Mouse (Mus musculus): ENCODE data around the gene Rrp36. TPM values are rescaled to one million over a fixed set of nuclear protein-coding genes. Genes with fewer than 3 reads are reported as not detected.

The Rrp36 gene
- polyA plus RNA-seq, 1 experiment from 2014 or later, result 53.0 TPM

- H3K27me3 ChIP-seq, result no peaks in the 10 kb centered on the region
- ATAC-seq (ENCODE audit: low FRiP score, low read depth), result peak; percentile 75
- peaks cover 5% of the 10 kb centered on the region; the same call in 1 of the 2 replicates for H3K36me3 ChIP-seq
- H3K27ac ChIP-seq (replicated peaks), result peak overlapping the region; percentile 94
- H3K9ac ChIP-seq, result peak overlapping the region; percentile 90
- WGBS, result 4% methylated on average over 40 of the region's 41 CpGs
- H3K4me1 ChIP-seq (replicated peaks), result peaks cover 44% of the 10 kb centered on the region
- H3K4me3 ChIP-seq, result peak overlapping the region; percentile 98
- no peaks in the 10 kb centered on the region for H3K9me3 ChIP-seq
- H3K4me2 ChIP-seq, result peak overlapping the region; percentile 91
These were observed 30.1 kb upstream of the Rrp36 start for GRCm38 (mm10) chr17:46703971-46704886.

DNA sequence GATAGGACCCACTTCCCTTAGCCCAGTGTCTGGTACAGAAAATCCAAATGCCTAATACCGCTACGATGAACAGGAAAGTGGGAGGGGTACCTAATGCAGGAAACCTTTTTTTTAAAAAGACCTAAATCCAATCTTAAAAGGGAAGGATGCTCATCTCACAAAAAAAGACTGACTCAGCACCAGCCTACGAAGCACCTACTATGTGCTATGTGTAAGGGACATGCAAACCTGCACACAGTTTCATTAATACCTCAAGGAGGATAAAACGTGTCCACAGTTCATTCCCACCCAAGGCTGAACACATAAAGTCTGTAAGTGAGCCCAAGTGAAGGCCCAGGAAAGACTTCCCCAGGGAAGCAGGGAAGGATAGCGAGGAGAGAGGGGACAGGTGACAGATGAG lies 28.4 kb upstream of the Rrp36 start:
- peaks cover 9% of the 10 kb centered on the region for H3K36me3 ChIP-seq
- H3K9ac ChIP-seq, result no peak overlapping the region
- 82% methylated on average over 5 of the region's 5 CpGs for WGBS
- no peaks in the 10 kb centered on the region for H3K9me3 ChIP-seq
- H3K4me2 ChIP-seq, result peak overlapping the region; percentile 91; the same call in 1 of the 2 replicates
- H3K4me1 ChIP-seq (replicated peaks), result peaks cover 44% of the 10 kb centered on the region
- H3K27me3 ChIP-seq, result no peaks in the 10 kb centered on the region
- no peak overlapping the region for H3K4me3 ChIP-seq
- no peak overlapping the region for H3K27ac ChIP-seq (replicated peaks)
- no peak for ATAC-seq (ENCODE audit: low FRiP score, low read depth)

- no peak overlapping the region for H3K9ac ChIP-seq
- no peak overlapping the region for H3K27ac ChIP-seq (replicated peaks)
- H3K4me1 ChIP-seq (replicated peaks), result peaks cover 44% of the 10 kb centered on the region
- H3K4me2 ChIP-seq, result 0 out of 2 replicates have a peak overlapping the region, but pooled peaks have one; percentile 7
- no peaks in the 10 kb centered on the region for H3K9me3 ChIP-seq
- H3K27me3 ChIP-seq, result no peaks in the 10 kb centered on the region
- 87% methylated on average over 12 of the region's 12 CpGs for WGBS
- ATAC-seq (ENCODE audit: low FRiP score, low read depth), result no peak
- H3K4me3 ChIP-seq, result no peak overlapping the region
- H3K36me3 ChIP-seq, result peaks cover 9% of the 10 kb centered on the region
These were observed 27.9 kb upstream of the Rrp36 start for GRCm38 (mm10) chr17:46702100-46702499.

DNA sequence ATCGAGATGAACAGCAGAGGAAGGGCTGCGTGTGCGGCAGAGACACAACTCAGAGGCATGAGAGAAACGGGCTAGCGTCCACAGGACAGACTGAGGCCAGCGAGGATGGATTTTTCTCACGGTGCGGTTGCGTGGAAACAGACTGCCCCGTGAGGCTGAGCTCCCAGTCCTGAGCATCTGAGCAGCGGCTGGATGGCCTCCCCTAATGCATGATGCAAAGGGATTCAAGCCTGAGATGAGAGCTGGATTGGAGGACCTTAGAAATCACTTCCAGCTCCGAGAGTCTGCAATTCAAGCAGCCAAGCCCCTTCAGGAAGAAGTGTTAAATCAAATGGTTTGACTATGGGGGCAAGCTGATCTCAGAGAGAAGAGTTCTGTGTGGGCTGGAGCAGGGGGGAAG lies 27.3 kb upstream of the Rrp36 start:
- 69% methylated on average over 12 of the region's 12 CpGs for WGBS
- Histone ChIP-seq H3K4me2 (peak overlapping the region; percentile 1; the same call in 1 of the 2 replicates), H3K27ac (replicated peaks) (peak overlapping the region; percentile 7; the same call in 1 of the 2 replicates), H3K4me1 (replicated peaks) (peaks cover 44% of the 10 kb centered on the region), H3K27me3 (no peaks in the 10 kb centered on the region), H3K9me3 (no peaks in the 10 kb centered on the region), H3K4me3 (no peak overlapping the region), H3K9ac (no peak overlapping the region), H3K36me3 (peaks cover 9% of the 10 kb centered on the region)
- ATAC-seq (ENCODE audit: low FRiP score, low read depth), result no peak

DNA sequence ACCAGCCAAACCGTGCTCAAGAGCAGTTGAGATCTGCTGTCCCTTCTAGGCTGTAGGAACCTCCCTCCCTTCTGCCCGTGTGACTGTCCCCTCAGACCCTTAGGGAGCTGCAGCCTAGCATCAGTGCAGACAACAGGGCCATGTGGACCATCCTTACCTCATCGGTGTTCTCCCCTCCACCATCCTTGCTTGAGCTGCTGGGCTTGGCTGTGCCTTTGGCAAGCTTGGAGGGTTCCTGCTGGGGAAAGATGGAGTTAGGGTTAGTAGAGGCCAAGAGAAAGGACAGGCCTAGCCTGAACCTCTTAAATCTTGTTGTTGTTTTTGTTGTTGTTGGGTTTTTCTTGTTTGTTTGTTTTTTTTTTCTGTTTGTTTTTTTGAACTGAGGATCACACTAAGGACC lies 25.8 kb upstream of the Rrp36 start:
- no peak overlapping the region for H3K27ac ChIP-seq (replicated peaks)
- no peak for ATAC-seq (ENCODE audit: low FRiP score, low read depth)
- H3K4me1 ChIP-seq (replicated peaks), result peaks cover 32% of the 10 kb centered on the region
- no peak overlapping the region for H3K9ac ChIP-seq
- 92% methylated on average over 3 of the region's 3 CpGs for WGBS
- H3K36me3 ChIP-seq, result peaks cover 9% of the 10 kb centered on the region
- no peak overlapping the region for H3K4me3 ChIP-seq
- H3K27me3 ChIP-seq, result no peaks in the 10 kb centered on the region
- H3K4me2 ChIP-seq, result no peak overlapping the region
- no peaks in the 10 kb centered on the region for H3K9me3 ChIP-seq

- H3K27me3 ChIP-seq, result no peaks in the 10 kb centered on the region
- no peak overlapping the region for H3K4me3 ChIP-seq
- no peaks in the 10 kb centered on the region for H3K9me3 ChIP-seq
- ATAC-seq (ENCODE audit: low FRiP score, low read depth), result no peak
- H3K9ac ChIP-seq, result no peak overlapping the region
- H3K4me2 ChIP-seq, result no peak overlapping the region
- 88% methylated on average over 5 of the region's 5 CpGs for WGBS
- H3K27ac ChIP-seq (replicated peaks), result no peak overlapping the region
- H3K4me1 ChIP-seq (replicated peaks), result peaks cover 32% of the 10 kb centered on the region
- H3K36me3 ChIP-seq, result peaks cover 9% of the 10 kb centered on the region
These were observed 25.1 kb upstream of the Rrp36 start for GRCm38 (mm10) chr17:46699245-46699644.

DNA sequence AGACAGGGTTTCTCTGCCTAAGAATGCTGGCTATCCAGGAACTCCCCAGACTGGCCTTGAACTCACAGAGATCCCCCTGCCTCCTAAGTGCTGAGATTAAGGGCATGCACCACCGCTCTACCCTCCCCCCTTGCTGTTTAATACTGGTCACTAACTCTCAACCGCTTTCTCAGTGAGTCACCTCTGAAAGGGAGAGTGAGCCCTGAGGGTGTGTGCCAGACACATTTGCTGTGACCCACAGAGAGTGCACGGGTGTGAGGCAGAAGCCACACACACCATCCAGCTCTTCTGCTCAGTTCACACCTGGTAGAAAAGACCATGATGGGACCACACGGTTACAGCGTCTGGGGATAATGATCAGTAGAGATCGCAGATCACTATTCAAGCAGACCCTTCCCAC lies 24.4 kb upstream of the Rrp36 start:
- H3K9ac ChIP-seq, result no peak overlapping the region
- H3K27ac ChIP-seq (replicated peaks), result no peak overlapping the region
- 95% methylated on average over 6 of the region's 6 CpGs for WGBS
- H3K27me3 ChIP-seq, result no peaks in the 10 kb centered on the region
- no peaks in the 10 kb centered on the region for H3K9me3 ChIP-seq
- peaks cover 26% of the 10 kb centered on the region for H3K4me1 ChIP-seq (replicated peaks)
- H3K4me3 ChIP-seq, result no peak overlapping the region
- H3K36me3 ChIP-seq, result peaks cover 12% of the 10 kb centered on the region
- H3K4me2 ChIP-seq, result no peak overlapping the region
- ATAC-seq (ENCODE audit: low FRiP score, low read depth), result no peak

- whole genome bisulfite sequencing, result 66% methylated on average over 1 of the region's 1 CpGs
- Histone ChIP-seq H3K9ac (no peak overlapping the region), H3K27me3 (no peaks in the 10 kb centered on the region), H3K4me3 (no peak overlapping the region), H3K9me3 (no peaks in the 10 kb centered on the region), H3K4me2 (no peak overlapping the region), H3K36me3 (peaks cover 7% of the 10 kb centered on the region), H3K4me1 (replicated peaks) (no peaks in the 10 kb centered on the region), H3K27ac (replicated peaks) (no peak overlapping the region)
- ATAC-seq (ENCODE audit: low FRiP score, low read depth), result no peak
These were observed 20.4 kb upstream of the Rrp36 start for GRCm38 (mm10) chr17:46694517-46695063.

DNA sequence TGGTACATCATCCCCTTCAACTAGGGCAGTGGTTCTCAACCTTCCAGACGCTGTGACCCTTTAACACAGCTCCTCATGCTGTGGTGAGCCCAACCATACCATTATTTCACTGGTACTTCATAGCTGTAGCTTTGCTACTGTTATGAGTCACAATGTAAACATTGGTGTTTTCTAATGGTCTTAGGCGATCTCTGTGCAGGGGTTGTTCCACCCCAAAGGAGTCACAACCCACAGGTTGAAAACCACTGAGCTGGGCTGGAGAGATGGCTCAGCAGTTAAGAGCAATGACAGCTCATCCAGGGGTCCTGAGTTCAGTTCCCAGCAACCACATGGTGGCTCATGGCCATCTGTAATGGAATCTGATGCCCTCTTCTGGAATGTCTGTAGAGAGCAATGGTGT lies 17.2 kb upstream of the Rrp36 start:
- no peak overlapping the region for H3K4me2 ChIP-seq
- ATAC-seq (ENCODE audit: low FRiP score, low read depth), result no peak
- H3K36me3 ChIP-seq, result peaks cover 10% of the 10 kb centered on the region
- WGBS, result 94% methylated on average over 2 of the region's 2 CpGs
- H3K9me3 ChIP-seq, result no peaks in the 10 kb centered on the region
- no peak overlapping the region for H3K9ac ChIP-seq
- no peaks in the 10 kb centered on the region for H3K27me3 ChIP-seq
- H3K4me1 ChIP-seq (replicated peaks), result no peaks in the 10 kb centered on the region
- H3K27ac ChIP-seq (replicated peaks), result no peak overlapping the region
- no peak overlapping the region for H3K4me3 ChIP-seq

DNA sequence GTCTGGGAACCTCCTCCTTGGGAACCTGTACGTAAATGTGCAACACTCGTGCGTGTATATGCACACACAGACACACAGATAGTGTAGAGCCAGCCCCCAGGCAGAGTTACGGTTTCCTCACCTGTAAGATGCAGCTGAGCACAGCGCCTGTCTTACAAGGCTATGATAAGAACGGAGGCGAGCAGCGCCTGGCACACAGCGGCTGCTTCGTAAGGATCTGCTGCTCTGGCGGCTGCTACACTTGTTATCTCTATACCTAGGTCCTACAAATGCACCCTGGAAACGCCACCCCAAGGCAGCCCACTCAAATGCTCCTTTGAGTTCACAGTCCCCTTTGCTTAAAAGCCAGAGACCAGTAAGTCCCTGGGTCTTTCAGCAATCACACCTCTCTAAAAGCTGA lies 16.5 kb upstream of the Rrp36 start:
- Histone ChIP-seq H3K4me1 (replicated peaks) (no peaks in the 10 kb centered on the region), H3K4me3 (no peak overlapping the region), H3K27me3 (no peaks in the 10 kb centered on the region), H3K36me3 (peaks cover 18% of the 10 kb centered on the region), H3K9me3 (no peaks in the 10 kb centered on the region), H3K27ac (replicated peaks) (no peak overlapping the region), H3K9ac (no peak overlapping the region), H3K4me2 (no peak overlapping the region)
- WGBS, result 97% methylated on average over 12 of the region's 12 CpGs
- ATAC-seq (ENCODE audit: low FRiP score, low read depth), result no peak

DNA sequence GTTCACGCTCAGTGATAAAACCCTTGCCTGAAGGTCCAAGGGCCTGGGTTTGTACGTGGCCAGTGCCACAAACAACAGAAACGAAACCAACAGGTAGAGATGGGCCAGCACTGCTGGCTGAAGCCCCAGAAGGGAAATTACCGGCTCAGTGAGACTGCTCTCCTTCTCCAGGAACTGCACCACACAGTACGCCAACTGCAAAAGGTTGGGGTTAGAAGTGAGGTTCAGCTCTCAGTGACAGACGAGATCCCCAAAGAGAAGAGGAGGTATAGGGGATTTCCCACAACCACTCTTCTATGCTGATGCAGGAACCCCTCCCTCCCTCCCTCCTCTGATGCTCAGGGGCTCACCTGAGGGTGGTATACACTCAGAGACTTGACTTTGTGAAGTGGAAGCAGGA lies 11.8 kb upstream of the Rrp36 start:
- no peaks in the 10 kb centered on the region for H3K9me3 ChIP-seq
- WGBS, result 94% methylated on average over 6 of the region's 6 CpGs
- no peak for ATAC-seq (ENCODE audit: low FRiP score, low read depth)
- H3K27me3 ChIP-seq, result no peaks in the 10 kb centered on the region
- H3K27ac ChIP-seq (replicated peaks), result no peak overlapping the region
- no peak overlapping the region for H3K4me2 ChIP-seq
- H3K4me3 ChIP-seq, result no peak overlapping the region
- H3K9ac ChIP-seq, result no peak overlapping the region
- peaks cover 9% of the 10 kb centered on the region for H3K4me1 ChIP-seq (replicated peaks)
- peaks cover 38% of the 10 kb centered on the region for H3K36me3 ChIP-seq

- Histone ChIP-seq H3K27ac (replicated peaks) (no peak overlapping the region), H3K4me3 (no peak overlapping the region), H3K27me3 (no peaks in the 10 kb centered on the region), H3K4me2 (no peak overlapping the region), H3K9ac (no peak overlapping the region), H3K4me1 (replicated peaks) (peaks cover 31% of the 10 kb centered on the region), H3K9me3 (no peaks in the 10 kb centered on the region), H3K36me3 (peaks cover 39% of the 10 kb centered on the region)
- 87% methylated on average over 16 of the region's 16 CpGs for WGBS
- no peak for ATAC-seq (ENCODE audit: low FRiP score, low read depth)
These were observed 8.7 kb upstream of the Rrp36 start for GRCm38 (mm10) chr17:46682654-46683389.

Data from hindbrain, embryonic 15.5 days (tissue).